Mouse (Mus musculus): ENCODE measurements around the gene Epha3.

- TF ChIP-seq GATA1 (IDR thresholded peaks at IDR 0.05; ENCODE audit: borderline replicate concordance, low read length) (no peak), FLI1 (IDR thresholded peaks at IDR 0.05; ENCODE audit: low read length) (no peak)
These were observed 71.9 kb downstream of the Epha3 start for GRCm38 (mm10) chr16:63792084-63792483.
